Mouse (Mus musculus): Measurements from ENCODE around the gene 4933434E20Rik.

GRCm38 (mm10) chr3:90078224-90078623 lies 26.8 kb downstream of the 4933434E20Rik start:
- no peak for TF ChIP-seq CTCF (IDR thresholded peaks at IDR 0.05; ENCODE audit: control insufficient read depth, insufficient read depth, insufficient read length)
- TF ChIP-seq CEBPB (IDR thresholded peaks at IDR 0.05; ENCODE audit: low read depth) = no peak
- no peak for TF ChIP-seq USF1 (IDR thresholded peaks at IDR 0.05; ENCODE audit: low read depth)
- TF ChIP-seq MAX (IDR thresholded peaks at IDR 0.05) = no peak
- no peak for TF ChIP-seq MYOG (IDR thresholded peaks at IDR 0.05; ENCODE audit: control insufficient read depth, extremely low read depth, insufficient read length)
- TF ChIP-seq MYOD1 (IDR thresholded peaks at IDR 0.05; ENCODE audit: control insufficient read depth, insufficient read length, low read depth) = no peak

All from C2C12 (cell line).